Mouse (Mus musculus) kidney, postnatal 25 days (tissue): ENCODE measurements around the gene Grem1.

Experiments
- DNase-seq, 2 experiments: peaks; one replicate each; pipeline ENCODE4 v3.0.0; 2021; ENCODE audit warnings: mixed read lengths in 2 of 2

Grem1 gene

GRCm38 (mm10) chr2:113756924-113757524, 1.4 kb downstream of the Grem1 start:
- no peak for DNase-seq

GRCm38 (mm10) chr2:113749721-113750120, 8.7 kb downstream of the Grem1 start:
- DNase-seq, result no peak

- no peak for DNase-seq
These were observed 9.1 kb downstream of the Grem1 start for GRCm38 (mm10) chr2:113749309-113749708.

GRCm38 (mm10) chr2:113728581-113728980, 29.9 kb downstream of the Grem1 start:
- no peak for DNase-seq

GRCm38 (mm10) chr2:113714801-113715200, 43.6 kb downstream of the Grem1 start:
- no peak for DNase-seq

- DNase-seq, result no peak
These were observed 45.0 kb downstream of the Grem1 start for GRCm38 (mm10) chr2:113713406-113713805.

- no peak for DNase-seq
These were observed 50.9 kb downstream of the Grem1 start for GRCm38 (mm10) chr2:113707507-113707906.

GRCm38 (mm10) chr2:113701507-113701906, 56.9 kb downstream of the Grem1 start:
- DNase-seq, result no peak

- no peak for DNase-seq
These were observed 61.8 kb downstream of the Grem1 start for GRCm38 (mm10) chr2:113696647-113697046.

- no peak for DNase-seq
These were observed 62.2 kb downstream of the Grem1 start for GRCm38 (mm10) chr2:113696222-113696621.
